Comparison of ENCODE assay signal across 8 mouse cellular contexts in the genomic region with DNA sequence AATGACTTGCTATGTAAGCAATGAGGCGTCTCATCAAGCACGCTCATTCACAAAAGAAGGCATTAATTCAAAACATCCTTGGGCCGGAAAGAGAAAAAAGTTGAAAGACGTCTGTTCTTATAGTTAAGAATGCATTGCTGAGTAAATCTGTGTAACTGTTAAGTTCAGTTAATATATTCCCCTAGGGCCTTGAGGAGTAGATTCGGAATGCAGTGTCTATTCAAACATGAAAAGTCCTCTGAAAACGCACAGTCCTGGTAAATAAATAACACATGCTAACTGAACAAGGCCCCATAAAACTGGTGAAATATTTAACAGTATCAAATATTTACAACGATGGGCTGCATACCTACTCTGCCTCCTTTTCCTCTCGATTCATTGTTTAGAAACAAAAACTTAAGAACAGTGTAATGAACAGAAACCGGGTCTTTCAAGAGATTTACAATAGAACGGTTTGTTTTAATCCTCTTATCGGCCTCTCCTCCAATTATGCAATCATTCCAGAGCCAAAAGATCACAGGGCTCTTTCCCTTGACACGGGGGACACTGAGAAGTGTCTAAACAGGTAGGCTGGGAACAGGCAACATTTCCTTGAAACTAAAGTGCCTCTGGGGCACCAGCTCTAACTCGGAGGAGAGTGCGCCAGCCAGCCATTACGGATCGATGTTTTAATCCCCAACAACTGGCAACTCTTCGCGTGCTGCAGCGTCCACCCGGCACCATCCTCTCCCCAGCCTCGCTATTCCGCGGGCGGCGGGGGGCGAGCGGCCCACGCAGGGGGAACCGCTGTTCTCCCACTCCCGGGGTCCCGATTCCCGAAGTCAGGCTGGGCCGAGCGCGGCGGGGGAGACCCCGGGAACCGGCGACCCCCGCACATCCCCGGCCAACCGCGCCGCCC. TPM values are rescaled to one million over a fixed set of nuclear protein-coding genes. Genes with fewer than 3 reads are reported as not detected.
DNase-seq lines count a peak whose midpoint lies in the region; ATAC-seq and TF ChIP-seq lines count a peak whose summit lies in the region.
"Had no signal": no experiment of that assay in that cellular context is flagged by ENCODE, and none has a peak within 500 bp of the region (broad histone marks: within the 10 kb centered on the region; RNA-seq: fewer than 3 reads in every experiment).

No protein-coding gene starts in this region.

- ATAC-seq in heart, embryonic 13.5 days (ENCODE audit: extremely low read depth, insufficient number of reproducible peaks, low FRiP score, low TSS enrichment) = no peak
- ATAC-seq in megakaryocyte progenitor cell, adult 5-6 weeks (replicated peaks; ENCODE audit: poor library complexity) = peak; percentile 17

- H3K79me3 ChIP-seq in C2C12 (ENCODE audit: low read depth) = peaks cover 12% of the 10 kb centered on the region

- DNase-seq in cerebellum, adult 9-10 months = peak; percentile 56
- DNase-seq in kidney, postnatal 4 days = peak; percentile 41 to 49
- DNase-seq in spleen, postnatal 4 days (ENCODE audit: low spot score in 2 of 2) = peak; percentile 34 to 77

- H3K36me3 ChIP-seq in C2C12 (ENCODE audit: control insufficient read depth, insufficient read depth) = no peaks in the 10 kb centered on the region
- no peaks in the 10 kb centered on the region for H3K36me3 ChIP-seq in ES-Bruce4 (ENCODE audit: control insufficient read depth, insufficient read depth, low read length, poor library complexity, severe bottlenecking)
- no peaks in the 10 kb centered on the region; the same call in 1 of the 2 replicates for H3K36me3 ChIP-seq in heart, embryonic 13.5 days

- H3K9ac ChIP-seq in ES-Bruce4 (ENCODE audit: low read depth, poor library complexity, severe bottlenecking) = peak overlapping the region; percentile 92
- peak overlapping the region; percentile 98 for H3K9ac ChIP-seq in heart, embryonic 13.5 days

- peak overlapping the region; percentile 73 for H3K4me2 ChIP-seq in heart, embryonic 13.5 days

- no peaks in the 10 kb centered on the region for H3K9me3 ChIP-seq in ES-Bruce4 (replicated peaks; ENCODE audit: control insufficient read depth, insufficient read depth, low read length, poor library complexity, severe bottlenecking)
- H3K9me3 ChIP-seq in heart, embryonic 13.5 days = no peaks in the 10 kb centered on the region

- TF ChIP-seq CTCF in C2C12 (IDR thresholded peaks at IDR 0.05; ENCODE audit: control insufficient read depth, insufficient read depth, insufficient read length) (no peak), ES-Bruce4 (IDR thresholded peaks at IDR 0.05; ENCODE audit: low read depth, low read length) (no peak)

- peak overlapping the region; percentile 72 for H3ac ChIP-seq in C2C12 (ENCODE audit: control insufficient read depth, insufficient read length, low read depth)

- no peak overlapping the region for H3K27ac ChIP-seq in ES-Bruce4 (ENCODE audit: insufficient read depth, low read length)
- peak overlapping the region; percentile 90 for H3K27ac ChIP-seq in heart, embryonic 13.5 days (replicated peaks)

- 3% methylated on average over 44 of the region's 44 CpGs for WGBS in heart, embryonic 13.5 days

- H3K79me2 ChIP-seq in C2C12 (ENCODE audit: control insufficient read depth, insufficient read depth) = peaks cover 56% of the 10 kb centered on the region

- H3K27me3 ChIP-seq in C2C12 (ENCODE audit: control insufficient read depth, insufficient read depth, insufficient read length) (no peaks in the 10 kb centered on the region), ES-Bruce4 (ENCODE audit: control insufficient read depth, insufficient read depth, low read length, poor library complexity, severe bottlenecking) (no peaks in the 10 kb centered on the region)
- H3K27me3 ChIP-seq in heart, embryonic 13.5 days (replicated peaks) = no peaks in the 10 kb centered on the region

- H3K4me3 ChIP-seq in C2C12 (ENCODE audit: insufficient read depth, poor library complexity, severe bottlenecking) = peak overlapping the region; percentile 60
- H3K4me3 ChIP-seq in ES-Bruce4 (ENCODE audit: low read depth, low read length) = peak overlapping the region; percentile 81
- H3K4me3 ChIP-seq in heart, embryonic 13.5 days = peak overlapping the region; percentile 84

- TF ChIP-seq EP300 in ES-Bruce4 (IDR thresholded peaks at IDR 0.05; ENCODE audit: insufficient read depth, low read depth, low read length) = no peak

- no peak for TF ChIP-seq POLR2A in ES-Bruce4 (IDR thresholded peaks at IDR 0.05; ENCODE audit: insufficient read depth, low read length)

- H3K4me1 ChIP-seq in ES-Bruce4 (ENCODE audit: control insufficient read depth, insufficient read depth, low read length) = no peaks in the 10 kb centered on the region
- peaks cover 52% of the 10 kb centered on the region for H3K4me1 ChIP-seq in heart, embryonic 13.5 days

TF ChIP-seq in C2C12, 6 proteins besides CTCF, POLR2A, EP300 and RAD21:
- TF ChIP-seq USF1 (IDR thresholded peaks at IDR 0.05; ENCODE audit: low read depth) = no peak
- TF ChIP-seq FOSL1 (IDR thresholded peaks at IDR 0.05; ENCODE audit: insufficient read depth, low read length, poor library complexity, severe bottlenecking) = no peak
- no peak for TF ChIP-seq MAX (IDR thresholded peaks at IDR 0.05)
- TF ChIP-seq CEBPB (IDR thresholded peaks at IDR 0.05; ENCODE audit: low read depth) = peak; percentile 58
- no peak for TF ChIP-seq MYOD1 (IDR thresholded peaks at IDR 0.05; ENCODE audit: control insufficient read depth, insufficient read length, low read depth)
- TF ChIP-seq MYOG (IDR thresholded peaks at IDR 0.05; ENCODE audit: control insufficient read depth, extremely low read depth, insufficient read length) = no peak
TF ChIP-seq in C2C12: peak in this region for 1.

RNA-seq across cellular contexts. Expression of a gene that starts 1.2 kb away (rescaled TPM):
- polyA plus RNA-seq in C2C12 (2012; fragmentation: generic; extraction: Trizol) (29.8 TPM), ES-Bruce4 (2011; ENCODE audit: insufficient read depth, insufficient read length, low read depth, missing spikeins) (58.7 and 70.8 TPM in 2 replicates)
- 54.1 and 62.4 TPM in 2 replicates for polyA plus RNA-seq in heart, embryonic 13.5 days (2015; fragmentation: Nextera tagmentation; extraction: Ambion mirVana)
- total RNA-seq in megakaryocyte progenitor cell, adult 5-6 weeks (2015) = 6.8 and 7.0 TPM in 2 replicates
- total RNA-seq in megakaryocyte progenitor cell, adult 5-6 weeks (2017) = 14.1 TPM in 2 replicates

RNA-seq across cellular contexts. Expression of a gene that starts 23.0 kb away (rescaled TPM):
- not detected for polyA plus RNA-seq in C2C12 (2012; fragmentation: generic; extraction: Trizol)
- polyA plus RNA-seq in ES-Bruce4 (2011; ENCODE audit: insufficient read depth, insufficient read length, low read depth, missing spikeins) = not detected in 2 replicates
- not detected in 2 replicates for polyA plus RNA-seq in heart, embryonic 13.5 days (2015; fragmentation: Nextera tagmentation; extraction: Ambion mirVana)
- total RNA-seq in megakaryocyte progenitor cell, adult 5-6 weeks (2015) = not detected in 2 replicates
- total RNA-seq in megakaryocyte progenitor cell, adult 5-6 weeks (2017) = not detected in 2 replicates
- polyA plus RNA-seq: large intestine, adult 2 months had no signal

RNA-seq across cellular contexts. Expression of a gene that starts 36.8 kb away (rescaled TPM):
- 0.09 TPM for polyA plus RNA-seq in C2C12 (2012; fragmentation: generic; extraction: Trizol)
- not detected in 2 replicates for polyA plus RNA-seq in ES-Bruce4 (2011; ENCODE audit: insufficient read depth, insufficient read length, low read depth, missing spikeins)
- polyA plus RNA-seq in heart, embryonic 13.5 days (2015; fragmentation: Nextera tagmentation; extraction: Ambion mirVana) = 0.19 and 0.47 TPM in 2 replicates
- total RNA-seq in megakaryocyte progenitor cell, adult 5-6 weeks (2015) = not detected in 2 replicates
- total RNA-seq in megakaryocyte progenitor cell, adult 5-6 weeks (2017) = not detected in 2 replicates

RNA-seq across cellular contexts. Expression of a gene that starts 52.6 kb away (rescaled TPM):
- polyA plus RNA-seq in C2C12 (2012; fragmentation: generic; extraction: Trizol) (not detected), ES-Bruce4 (2011; ENCODE audit: insufficient read depth, insufficient read length, low read depth, missing spikeins) (0.19 TPM in 1 of 2 replicates, not detected in the other)
- polyA plus RNA-seq in heart, embryonic 13.5 days (2015; fragmentation: Nextera tagmentation; extraction: Ambion mirVana) = 0.20 and 0.37 TPM in 2 replicates
- not detected in 2 replicates for total RNA-seq in megakaryocyte progenitor cell, adult 5-6 weeks (2015)
- total RNA-seq in megakaryocyte progenitor cell, adult 5-6 weeks (2017) = not detected in 2 replicates
